Mouse (Mus musculus): ENCODE results near the gene Fank1.

DNA sequence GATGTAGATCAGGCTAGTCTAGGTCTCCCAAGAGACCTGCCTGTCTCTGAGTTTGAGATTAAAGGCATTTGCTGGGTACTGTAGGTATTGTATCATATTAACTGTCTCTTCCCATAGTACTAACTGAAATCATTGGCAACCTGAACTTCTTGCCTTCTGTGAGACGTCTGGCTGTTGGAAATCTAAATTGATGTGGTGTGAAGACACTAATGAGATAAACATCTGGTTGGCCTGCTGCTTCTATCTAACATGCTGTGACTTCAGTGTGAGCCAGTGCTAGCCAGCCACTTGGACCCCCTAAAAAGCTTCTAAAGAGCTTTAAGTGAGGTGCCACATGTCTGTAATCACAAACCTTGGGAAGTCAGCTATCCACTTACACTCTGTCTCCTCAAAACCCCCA is 16.1 kb downstream of the Fank1 start:
- TF ChIP-seq CTCF (IDR thresholded peaks at IDR 0.05) (no peak), POLR2A (IDR thresholded peaks at IDR 0.05; ENCODE audit: insufficient read depth, low read depth, low read length) (no peak)
